Mouse (Mus musculus) MEL-GATA-1-ER (cell line): ENCODE measurements around the gene Gm13420.
"Not testable (repeated sequence)": the region's sequence is repeated elsewhere in the genome, so short reads cannot be mapped to it uniquely, and the experiment has no call there.

Experiments
- DNase-seq: peaks from one replicate; pipeline ENCODE4 v3.0.0-alpha.2; 2012; ENCODE audit warnings: low read depth; ENCODE audit errors: extremely low read depth

Gm13420 gene

GRCm38 (mm10) chr2:29751497-29751896 is at the start of gene Gm13420:
Gene Gm13420 (minus strand): TSS chr2:29751685.
- no peak for DNase-seq

GRCm38 (mm10) chr2:29792772-29793487 is 41.4 kb upstream of the Gm13420 start:
- no peak for DNase-seq

GRCm38 (mm10) chr2:29787937-29788681 is 36.6 kb upstream of the Gm13420 start, which contains the start of gene Trub2:
Gene Trub2 (minus strand): TSS chr2:29788502.
- DNase-seq, result peak; percentile 74

GRCm38 (mm10) chr2:29787104-29787917 is 35.8 kb upstream of the Gm13420 start, which contains the start of gene Coq4:
Gene Coq4 (plus strand): TSS chr2:29787493.
- DNase-seq, result peak; percentile 92

- DNase-seq, result no peak
These were observed 32.8 kb upstream of the Gm13420 start for GRCm38 (mm10) chr2:29784290-29784689.

GRCm38 (mm10) chr2:29781256-29781655 is 29.8 kb upstream of the Gm13420 start:
- DNase-seq, result not testable (repeated sequence)

- no peak for DNase-seq
These were observed 21.8 kb upstream of the Gm13420 start for GRCm38 (mm10) chr2:29773323-29773722.

GRCm38 (mm10) chr2:29771611-29772461 is 20.4 kb upstream of the Gm13420 start:
- no peak for DNase-seq

GRCm38 (mm10) chr2:29770162-29770561 is 18.7 kb upstream of the Gm13420 start:
- DNase-seq, result peak; percentile 22

- no peak for DNase-seq
These were observed 17.4 kb upstream of the Gm13420 start for GRCm38 (mm10) chr2:29768901-29769300.

- no peak for DNase-seq
These were observed 16.7 kb upstream of the Gm13420 start for GRCm38 (mm10) chr2:29767976-29768709.

GRCm38 (mm10) chr2:29764831-29765230 is 13.3 kb upstream of the Gm13420 start:
- peak; percentile 20 for DNase-seq

- DNase-seq, result no peak
These were observed 4.2 kb upstream of the Gm13420 start for GRCm38 (mm10) chr2:29755693-29756092.

GRCm38 (mm10) chr2:29752397-29752796 is 912 bp upstream of the Gm13420 start:
- no peak for DNase-seq

- no peak for DNase-seq
These were observed 3.0 kb downstream of the Gm13420 start for GRCm38 (mm10) chr2:29748499-29748898.

- no peak for DNase-seq
These were observed 3.6 kb downstream of the Gm13420 start for GRCm38 (mm10) chr2:29747852-29748251.

GRCm38 (mm10) chr2:29747188-29747782 is 4.2 kb downstream of the Gm13420 start:
- no peak for DNase-seq

- no peak for DNase-seq
These were observed 7.2 kb downstream of the Gm13420 start for GRCm38 (mm10) chr2:29744256-29744655.

- no peak for DNase-seq
These were observed 10.3 kb downstream of the Gm13420 start for GRCm38 (mm10) chr2:29741207-29741606.

- DNase-seq, result no peak
These were observed 12.1 kb downstream of the Gm13420 start for GRCm38 (mm10) chr2:29739368-29739767.
